Mouse (Mus musculus): ENCODE measurements around the gene Arl14ep. TPM values are rescaled to one million over a fixed set of nuclear protein-coding genes. Genes with fewer than 3 reads are reported as not detected.
A peak's percentile ranks its signal among the peaks of the same experiment; 100 is the strongest.
"Not testable (repeated sequence)": the region's sequence is repeated elsewhere in the genome, so short reads cannot be mapped to it uniquely, and the experiment has no call there.

Gene Arl14ep
- 57.5 and 63.0 TPM in 2 replicates for polyA plus RNA-seq (2014; fragmentation: Nextera tagmentation; extraction: Ambion mirVana)

GRCm38 (mm10) chr2:106973959-106974639, at the start of gene Arl14ep:
Gene Arl14ep, minus strand, starts transcription at chr2:106974424.
- Histone ChIP-seq H3K27me3 (ENCODE audit: control insufficient read depth, insufficient read depth, low read length) (no peaks in the 10 kb centered on the region), H3K4me1 (ENCODE audit: control insufficient read depth, insufficient read depth, low read length) (peaks cover 3% of the 10 kb centered on the region), H3K9ac (ENCODE audit: low read length) (peak within 1 kb of the TSS; percentile 90), H3K4me3 (ENCODE audit: low read depth, low read length) (peak within 1 kb of the TSS; percentile 66), H3K27ac (ENCODE audit: low read depth, low read length) (no peak within 1 kb of the TSS), H3K9me3 (ENCODE audit: control insufficient read depth, low read length) (no peaks in the 10 kb centered on the region), H3K4me2 (peak within 1 kb of the TSS; percentile 55), H3K36me3 (ENCODE audit: control insufficient read depth, insufficient read depth, low read length) (no peaks in the 10 kb centered on the region)
- WGBS = under 1% methylated on average over 36 of the region's 36 CpGs
- DNase-seq (ENCODE audit: low spot score, missing footprints) = peak; percentile 98
- ATAC-seq (ENCODE audit: low FRiP score) = peak; percentile 98

GRCm38 (mm10) chr2:107022713-107023112, 48.5 kb upstream of the Arl14ep start:
- H3K4me3 ChIP-seq (ENCODE audit: low read depth, low read length) = no peak overlapping the region
- H3K36me3 ChIP-seq (ENCODE audit: control insufficient read depth, insufficient read depth, low read length) = no peaks in the 10 kb centered on the region
- DNase-seq (ENCODE audit: low spot score, missing footprints) (no peak), ATAC-seq (ENCODE audit: low FRiP score) (no peak)
- H3K9ac ChIP-seq (ENCODE audit: low read length) = no peak overlapping the region
- 94% methylated on average over 5 of the region's 5 CpGs for WGBS
- H3K4me1 ChIP-seq (ENCODE audit: control insufficient read depth, insufficient read depth, low read length) = no peaks in the 10 kb centered on the region
- no peaks in the 10 kb centered on the region for H3K9me3 ChIP-seq (ENCODE audit: control insufficient read depth, low read length)
- no peak overlapping the region for H3K27ac ChIP-seq (ENCODE audit: low read depth, low read length)
- H3K27me3 ChIP-seq (ENCODE audit: control insufficient read depth, insufficient read depth, low read length) = no peaks in the 10 kb centered on the region
- H3K4me2 ChIP-seq = no peak overlapping the region

GRCm38 (mm10) chr2:107019331-107019730, 45.1 kb upstream of the Arl14ep start:
- ATAC-seq (ENCODE audit: low FRiP score) (no peak), DNase-seq (ENCODE audit: low spot score, missing footprints) (no peak)
- Histone ChIP-seq H3K36me3 (ENCODE audit: control insufficient read depth, insufficient read depth, low read length) (no peaks in the 10 kb centered on the region), H3K4me2 (no peak overlapping the region), H3K4me3 (ENCODE audit: low read depth, low read length) (no peak overlapping the region), H3K27ac (ENCODE audit: low read depth, low read length) (no peak overlapping the region), H3K9ac (ENCODE audit: low read length) (no peak overlapping the region), H3K9me3 (ENCODE audit: control insufficient read depth, low read length) (no peaks in the 10 kb centered on the region), H3K27me3 (ENCODE audit: control insufficient read depth, insufficient read depth, low read length) (no peaks in the 10 kb centered on the region), H3K4me1 (ENCODE audit: control insufficient read depth, insufficient read depth, low read length) (no peaks in the 10 kb centered on the region)
- WGBS = 88% methylated on average over 2 of the region's 2 CpGs

DNA sequence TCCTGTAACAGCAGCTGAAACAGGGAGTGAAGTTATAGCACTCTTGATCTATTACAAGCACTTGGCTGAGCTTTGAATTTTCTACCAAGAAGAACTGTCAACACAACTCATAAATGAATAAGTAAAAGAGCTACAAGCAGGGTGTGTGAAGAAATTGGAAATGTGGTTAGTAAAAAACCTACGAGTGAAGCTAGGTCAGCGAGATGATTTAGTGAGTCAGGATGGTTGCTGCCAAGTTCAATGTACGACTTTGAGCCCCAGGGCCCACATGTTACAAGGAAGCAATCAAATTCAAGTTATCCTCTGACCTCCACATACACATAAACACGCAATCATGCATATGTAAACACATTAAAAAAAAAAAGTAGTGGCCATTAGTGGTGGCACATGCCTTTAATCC, 38.9 kb upstream of the Arl14ep start:
- Histone ChIP-seq H3K4me1 (ENCODE audit: control insufficient read depth, insufficient read depth, low read length) (no peaks in the 10 kb centered on the region), H3K27me3 (ENCODE audit: control insufficient read depth, insufficient read depth, low read length) (no peaks in the 10 kb centered on the region), H3K27ac (ENCODE audit: low read depth, low read length) (no peak overlapping the region), H3K4me3 (ENCODE audit: low read depth, low read length) (no peak overlapping the region), H3K36me3 (ENCODE audit: control insufficient read depth, insufficient read depth, low read length) (no peaks in the 10 kb centered on the region), H3K9ac (ENCODE audit: low read length) (no peak overlapping the region), H3K4me2 (no peak overlapping the region), H3K9me3 (ENCODE audit: control insufficient read depth, low read length) (no peaks in the 10 kb centered on the region)
- DNase-seq (ENCODE audit: low spot score, missing footprints) (no peak), ATAC-seq (ENCODE audit: low FRiP score) (no peak)
- WGBS = 89% methylated on average over 4 of the region's 4 CpGs

- no peak overlapping the region for H3K27ac ChIP-seq (ENCODE audit: low read depth, low read length)
- no peak for DNase-seq (ENCODE audit: low spot score, missing footprints)
- H3K9ac ChIP-seq (ENCODE audit: low read length) = no peak overlapping the region
- H3K4me2 ChIP-seq = no peak overlapping the region
- ATAC-seq (ENCODE audit: low FRiP score) = no peak
- no peaks in the 10 kb centered on the region for H3K36me3 ChIP-seq (ENCODE audit: control insufficient read depth, insufficient read depth, low read length)
- 89% methylated on average over 4 of the region's 4 CpGs for WGBS
- H3K4me1 ChIP-seq (ENCODE audit: control insufficient read depth, insufficient read depth, low read length) = no peaks in the 10 kb centered on the region
- H3K27me3 ChIP-seq (ENCODE audit: control insufficient read depth, insufficient read depth, low read length) = no peaks in the 10 kb centered on the region
- H3K4me3 ChIP-seq (ENCODE audit: low read depth, low read length) = no peak overlapping the region
- no peaks in the 10 kb centered on the region for H3K9me3 ChIP-seq (ENCODE audit: control insufficient read depth, low read length)
Measured at GRCm38 (mm10) chr2:107012318-107012717, 38.1 kb upstream of the Arl14ep start.

DNA sequence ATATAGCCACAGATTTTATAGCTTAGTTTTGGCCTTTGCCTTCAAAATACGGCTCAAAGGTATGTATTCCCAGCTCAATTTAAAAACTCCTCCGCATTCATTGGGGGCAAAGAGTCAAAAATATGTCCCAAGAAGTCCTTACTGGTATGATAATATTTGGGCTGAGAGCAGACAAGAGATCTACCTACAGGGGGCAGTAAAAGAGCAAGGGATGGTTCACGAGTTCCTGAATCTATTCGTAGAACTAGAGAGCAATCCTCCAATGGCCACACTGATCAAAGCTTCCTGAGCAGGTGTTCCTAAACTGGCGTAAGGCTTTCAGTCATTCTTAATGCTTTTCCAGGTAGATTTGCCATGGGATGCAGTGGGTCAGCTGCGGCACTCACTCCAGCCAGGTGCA, 35.9 kb upstream of the Arl14ep start:
- 88% methylated on average over 6 of the region's 6 CpGs for WGBS
- H3K4me2 ChIP-seq = no peak overlapping the region
- no peak overlapping the region for H3K27ac ChIP-seq (ENCODE audit: low read depth, low read length)
- H3K27me3 ChIP-seq (ENCODE audit: control insufficient read depth, insufficient read depth, low read length) = no peaks in the 10 kb centered on the region
- DNase-seq (ENCODE audit: low spot score, missing footprints) = no peak
- no peak overlapping the region for H3K4me3 ChIP-seq (ENCODE audit: low read depth, low read length)
- no peak overlapping the region for H3K9ac ChIP-seq (ENCODE audit: low read length)
- no peak for ATAC-seq (ENCODE audit: low FRiP score)
- H3K4me1 ChIP-seq (ENCODE audit: control insufficient read depth, insufficient read depth, low read length) = no peaks in the 10 kb centered on the region
- H3K36me3 ChIP-seq (ENCODE audit: control insufficient read depth, insufficient read depth, low read length) = no peaks in the 10 kb centered on the region
- H3K9me3 ChIP-seq (ENCODE audit: control insufficient read depth, low read length) = no peaks in the 10 kb centered on the region

GRCm38 (mm10) chr2:107006378-107006777, 32.2 kb upstream of the Arl14ep start:
- Histone ChIP-seq H3K27ac (ENCODE audit: low read depth, low read length) (no peak overlapping the region), H3K9me3 (ENCODE audit: control insufficient read depth, low read length) (no peaks in the 10 kb centered on the region), H3K4me3 (ENCODE audit: low read depth, low read length) (no peak overlapping the region), H3K4me2 (no peak overlapping the region), H3K27me3 (ENCODE audit: control insufficient read depth, insufficient read depth, low read length) (no peaks in the 10 kb centered on the region), H3K36me3 (ENCODE audit: control insufficient read depth, insufficient read depth, low read length) (no peaks in the 10 kb centered on the region), H3K4me1 (ENCODE audit: control insufficient read depth, insufficient read depth, low read length) (no peaks in the 10 kb centered on the region), H3K9ac (ENCODE audit: low read length) (no peak overlapping the region)
- 82% methylated on average over 3 of the region's 3 CpGs for WGBS
- ATAC-seq (ENCODE audit: low FRiP score) = no peak
- DNase-seq (ENCODE audit: low spot score, missing footprints) = no peak

GRCm38 (mm10) chr2:107005876-107006275, 31.7 kb upstream of the Arl14ep start:
- WGBS = 91% methylated on average over 4 of the region's 4 CpGs
- H3K4me1 ChIP-seq (ENCODE audit: control insufficient read depth, insufficient read depth, low read length); DNase-seq (ENCODE audit: low spot score, missing footprints); H3K4me3 ChIP-seq (ENCODE audit: low read depth, low read length); H3K27ac ChIP-seq (ENCODE audit: low read depth, low read length); H3K9me3 ChIP-seq (ENCODE audit: control insufficient read depth, low read length); H3K36me3 ChIP-seq (ENCODE audit: control insufficient read depth, insufficient read depth, low read length); ATAC-seq (ENCODE audit: low FRiP score); H3K27me3 ChIP-seq (ENCODE audit: control insufficient read depth, insufficient read depth, low read length); H3K4me2 ChIP-seq; H3K9ac ChIP-seq (ENCODE audit: low read length): not testable (repeated sequence)

DNA sequence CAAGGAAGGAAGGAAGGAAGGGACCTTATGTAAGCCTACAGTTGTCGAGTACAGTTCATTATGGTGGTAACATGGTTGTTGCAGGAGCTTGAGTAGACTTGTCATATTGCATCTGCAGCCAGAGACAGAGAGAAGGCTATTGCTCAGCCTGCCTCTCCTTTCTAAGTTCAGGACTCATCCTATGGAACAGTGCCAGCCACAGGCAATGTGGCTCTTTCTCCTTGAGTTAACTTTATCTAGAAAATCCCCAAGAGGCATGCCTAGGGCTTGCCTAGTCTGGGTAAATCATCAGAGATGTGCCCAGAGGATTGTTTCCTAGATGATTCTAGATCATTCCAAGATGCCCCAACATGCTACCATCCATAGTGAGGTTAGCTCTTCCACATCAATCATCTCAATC, 17.0 kb upstream of the Arl14ep start:
- WGBS = 89% methylated on average over 1 of the region's 1 CpGs
- no peaks in the 10 kb centered on the region for H3K4me1 ChIP-seq (ENCODE audit: control insufficient read depth, insufficient read depth, low read length)
- H3K36me3 ChIP-seq (ENCODE audit: control insufficient read depth, insufficient read depth, low read length) = no peaks in the 10 kb centered on the region
- H3K27ac ChIP-seq (ENCODE audit: low read depth, low read length) = no peak overlapping the region
- no peaks in the 10 kb centered on the region for H3K9me3 ChIP-seq (ENCODE audit: control insufficient read depth, low read length)
- no peak overlapping the region for H3K4me2 ChIP-seq
- DNase-seq (ENCODE audit: low spot score, missing footprints) (peak; percentile 67), ATAC-seq (ENCODE audit: low FRiP score) (no peak)
- no peak overlapping the region for H3K4me3 ChIP-seq (ENCODE audit: low read depth, low read length)
- H3K27me3 ChIP-seq (ENCODE audit: control insufficient read depth, insufficient read depth, low read length) = no peaks in the 10 kb centered on the region
- H3K9ac ChIP-seq (ENCODE audit: low read length) = no peak overlapping the region

All from midbrain, embryonic 11.5 days (tissue).